Mouse (Mus musculus) neutrophil, adult 83 days (primary cell): ENCODE measurements around the gene Mocs2. TPM values are rescaled to one million over a fixed set of nuclear protein-coding genes. Genes with fewer than 3 reads are reported as not detected.

Experiments
- total RNA-seq, 2 experiments: library from RNA; stranded (reverse); gene quantifications; one replicate each; pipeline ENCODE4 v1.2.4; 2023

The Mocs2 gene
- total RNA-seq = 10 to 100 TPM; 20.7 TPM

GRCm38 (mm10) chr13:114817751-114818360, at the start of gene Mocs2:
TSS of gene Mocs2 (plus strand) at chr13:114818236.

Other genes starting within 250 kb of the Mocs2 start
- gene Itga2, start 113.9 kb downstream of the Mocs2 start, total RNA-seq = 1 to 10 TPM in 1 of 2 experiments, under 1 TPM in 1; 0.31 to 1.0 TPM